In the genomic region with DNA sequence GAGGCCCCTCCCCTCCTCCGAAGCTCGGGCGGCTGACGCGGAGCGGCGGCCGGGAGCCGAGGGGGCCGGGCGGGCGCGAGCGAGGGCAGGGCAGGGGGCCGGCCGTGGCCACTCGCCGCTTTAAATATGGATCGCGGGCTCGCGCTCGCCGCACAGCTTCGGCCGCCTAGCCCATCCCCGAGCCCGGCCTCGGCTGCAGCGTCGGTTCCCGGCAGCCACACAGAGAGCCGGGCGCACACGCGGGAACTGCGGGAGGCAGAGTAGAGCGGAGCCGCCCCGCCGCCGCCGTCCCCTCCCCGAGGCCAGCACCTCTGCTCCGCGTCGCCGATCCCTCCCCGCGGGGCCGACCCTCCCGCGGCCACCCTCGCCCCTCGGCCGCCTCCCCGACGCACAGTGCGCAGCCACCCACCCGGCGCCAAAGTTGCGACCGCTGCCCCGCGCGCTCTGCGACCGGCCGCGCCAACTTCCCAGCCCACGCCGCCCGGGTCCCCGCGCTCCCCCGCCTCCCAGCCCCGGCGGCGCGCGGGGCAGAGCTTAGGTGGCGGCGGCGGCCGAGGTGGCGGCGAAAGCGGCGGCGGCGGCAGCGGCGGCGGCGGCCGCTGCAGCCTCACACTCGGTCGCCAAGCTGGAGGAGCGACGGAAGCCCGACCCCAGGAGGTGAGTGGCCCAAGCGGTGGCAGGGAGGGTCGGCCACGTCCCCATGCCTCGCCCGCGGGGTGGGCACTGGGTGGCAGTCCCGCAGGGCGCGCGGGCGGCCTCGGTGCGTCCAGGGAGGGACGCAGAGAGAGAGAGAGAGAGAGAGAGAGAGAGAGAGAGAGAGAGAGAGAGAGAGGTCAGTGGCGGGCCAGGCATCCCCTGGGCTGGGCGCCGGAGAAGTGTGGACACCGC, we compare ENCODE assay signal across 9 mouse cellular contexts. TPM values are rescaled to one million over a fixed set of nuclear protein-coding genes. Genes with fewer than 3 reads are reported as not detected.
DNase-seq lines count a peak whose midpoint lies in the region; ATAC-seq lines count a peak whose summit lies in the region.
"Had no signal": no experiment of that assay in that cellular context is flagged by ENCODE, and none has a peak within 500 bp of the region (broad histone marks: within the 10 kb centered on the region; RNA-seq: fewer than 3 reads in every experiment).

A gene (plus strand): TSS at position 151 of the 888 bp plus-strand sequence.

- 0 out of 2 replicates have a peak within 1 kb of the TSS, but pooled peaks have one; percentile 43 for H3K27ac ChIP-seq in intestine, embryonic 14.5 days (ENCODE audit: low read depth)
- H3K27ac ChIP-seq in limb, embryonic 13.5 days: no peak within 1 kb of the TSS
- no peak within 1 kb of the TSS for H3K27ac ChIP-seq in midbrain, embryonic 14.5 days (replicated peaks; ENCODE audit: low read depth, low read length)
- H3K27ac ChIP-seq: macrophage had no signal

- peak; percentile 7 for DNase-seq in CD4-positive, CD25-positive, alpha-beta regulatory T cell, adult 2 months (ENCODE audit: low read depth, low spot score)
- DNase-seq in cerebellum, postnatal 14 days: peak; percentile 54 to 64
- DNase-seq in gastrocnemius, postnatal 25 days: peak; percentile 68
- DNase-seq in intestine, embryonic 14.5 days (ENCODE audit: low spot score): peak; percentile 79
- DNase-seq in midbrain, embryonic 14.5 days: peak; percentile 76
- DNase-seq in testis, postnatal 10 days (ENCODE audit: low spot score): peak; percentile 68

- no peaks in the 10 kb centered on the region for H3K9me3 ChIP-seq in intestine, embryonic 14.5 days (ENCODE audit: control insufficient read depth, low read length)
- no peaks in the 10 kb centered on the region for H3K9me3 ChIP-seq in limb, embryonic 13.5 days
- no peaks in the 10 kb centered on the region for H3K9me3 ChIP-seq in midbrain, embryonic 14.5 days (ENCODE audit: control insufficient read depth, low read length)

- no peaks in the 10 kb centered on the region for H3K36me3 ChIP-seq in intestine, embryonic 14.5 days (ENCODE audit: control insufficient read depth, insufficient read depth, low read length)
- H3K36me3 ChIP-seq in limb, embryonic 13.5 days: no peaks in the 10 kb centered on the region
- no peaks in the 10 kb centered on the region for H3K36me3 ChIP-seq in midbrain, embryonic 14.5 days (ENCODE audit: control insufficient read depth, insufficient read depth, low read length)

- H3K4me2 ChIP-seq in intestine, embryonic 14.5 days (ENCODE audit: low read length): peak within 1 kb of the TSS; percentile 63
- H3K4me2 ChIP-seq in limb, embryonic 13.5 days (replicated peaks): peak within 1 kb of the TSS; percentile 89
- H3K4me2 ChIP-seq in midbrain, embryonic 14.5 days (ENCODE audit: low read length): peak within 1 kb of the TSS; percentile 97

- H3K9ac ChIP-seq in intestine, embryonic 14.5 days (ENCODE audit: low read length): peak within 1 kb of the TSS; percentile 71
- H3K9ac ChIP-seq in limb, embryonic 13.5 days: peak within 1 kb of the TSS; percentile 82
- peak within 1 kb of the TSS; percentile 65 for H3K9ac ChIP-seq in midbrain, embryonic 14.5 days (replicated peaks; ENCODE audit: low read length)

- WGBS in intestine, embryonic 14.5 days: under 1% methylated on average over 81 of the region's 119 CpGs
- WGBS in limb, embryonic 13.5 days: under 1% methylated on average over 87 of the region's 119 CpGs
- WGBS in midbrain, embryonic 14.5 days: under 1% methylated on average over 90 of the region's 119 CpGs

- H3K4me3 ChIP-seq in intestine, embryonic 14.5 days (ENCODE audit: low read depth, low read length): peak within 1 kb of the TSS; percentile 64
- H3K4me3 ChIP-seq in limb, embryonic 13.5 days: peak within 1 kb of the TSS; percentile 82
- H3K4me3 ChIP-seq in midbrain, embryonic 14.5 days (replicated peaks; ENCODE audit: low read depth, low read length): peak within 1 kb of the TSS; percentile 74

- ATAC-seq in CD4-positive, CD25-positive, alpha-beta regulatory T cell, adult 4 months: no peak
- ATAC-seq in intestine, embryonic 14.5 days (replicated peaks; ENCODE audit: low FRiP score, low TSS enrichment, low read depth): peak; percentile 85
- ATAC-seq in limb, embryonic 13.5 days (ENCODE audit: low FRiP score, low read depth): peak; percentile 84
- peak; percentile 81 for ATAC-seq in midbrain, embryonic 14.5 days (ENCODE audit: low FRiP score, low TSS enrichment)

- H3K27me3 ChIP-seq in intestine, embryonic 14.5 days (replicated peaks; ENCODE audit: control insufficient read depth, insufficient read depth, low read length): no peaks in the 10 kb centered on the region; the same call in 1 of the 2 replicates
- peaks cover 22% of the 10 kb centered on the region; the same call in 1 of the 2 replicates for H3K27me3 ChIP-seq in limb, embryonic 13.5 days
- H3K27me3 ChIP-seq in midbrain, embryonic 14.5 days (ENCODE audit: control insufficient read depth, insufficient read depth, low read length): peaks cover 13% of the 10 kb centered on the region

- peaks cover 2% of the 10 kb centered on the region; the same call in 1 of the 2 replicates for H3K4me1 ChIP-seq in intestine, embryonic 14.5 days (replicated peaks; ENCODE audit: control insufficient read depth, insufficient read depth, low read length)
- H3K4me1 ChIP-seq in limb, embryonic 13.5 days: peaks cover 15% of the 10 kb centered on the region
- peaks cover 6% of the 10 kb centered on the region; the same call in 1 of the 2 replicates for H3K4me1 ChIP-seq in midbrain, embryonic 14.5 days (ENCODE audit: control insufficient read depth, insufficient read depth, low read length)

RNA-seq across cellular contexts. Expression of the gene that starts here (rescaled TPM):
- not detected for polyA plus RNA-seq in CD4-positive, CD25-positive, alpha-beta regulatory T cell, adult 4 months (2017; shearing (Covaris generic))
- 10 to 100 TPM in 1 of 2 experiments, 1 to 10 TPM in 1; 9.7 to 12.3 TPM for total RNA-seq in gastrocnemius, postnatal 25 days (2021)
- polyA plus RNA-seq in intestine, embryonic 14.5 days (2014; fragmentation: Nextera tagmentation; extraction: Ambion mirVana): 4.0 and 5.9 TPM in 2 replicates
- polyA plus RNA-seq in limb, embryonic 13.5 days (2015; fragmentation: Nextera tagmentation; extraction: Ambion mirVana): 2.0 and 2.4 TPM in 2 replicates
- 4.8 and 6.6 TPM in 2 replicates for polyA plus RNA-seq in midbrain, embryonic 14.5 days (2014; fragmentation: Nextera tagmentation; extraction: Ambion mirVana)
- polyA plus RNA-seq: macrophage had no signal

Comparison
In these comparisons a context has a peak if more than half of its experiments do, and no peak if none do; other contexts are left out.
1. DNase-seq: peak in every context shown above with its lines; median percentile 79 in intestine, embryonic 14.5 days; 76 in midbrain, embryonic 14.5 days; 68 in gastrocnemius, postnatal 25 days; 68 in testis, postnatal 10 days; 59 in cerebellum, postnatal 14 days; 7 in CD4-positive, CD25-positive, alpha-beta regulatory T cell, adult 2 months.